Mouse (Mus musculus) spleen, postnatal 10 days (tissue): Measurements from ENCODE around the gene Dnajb13.
"Not testable (repeated sequence)": the region's sequence is repeated elsewhere in the genome, so short reads cannot be mapped to it uniquely, and the experiment has no call there.

Experiments used
- DNase-seq, 2 experiments: peaks; one replicate each; pipeline ENCODE4 v3.0.0; 2021 to 2022; ENCODE audit warnings: low spot score in 2 of 2

Dnajb13 gene

DNA sequence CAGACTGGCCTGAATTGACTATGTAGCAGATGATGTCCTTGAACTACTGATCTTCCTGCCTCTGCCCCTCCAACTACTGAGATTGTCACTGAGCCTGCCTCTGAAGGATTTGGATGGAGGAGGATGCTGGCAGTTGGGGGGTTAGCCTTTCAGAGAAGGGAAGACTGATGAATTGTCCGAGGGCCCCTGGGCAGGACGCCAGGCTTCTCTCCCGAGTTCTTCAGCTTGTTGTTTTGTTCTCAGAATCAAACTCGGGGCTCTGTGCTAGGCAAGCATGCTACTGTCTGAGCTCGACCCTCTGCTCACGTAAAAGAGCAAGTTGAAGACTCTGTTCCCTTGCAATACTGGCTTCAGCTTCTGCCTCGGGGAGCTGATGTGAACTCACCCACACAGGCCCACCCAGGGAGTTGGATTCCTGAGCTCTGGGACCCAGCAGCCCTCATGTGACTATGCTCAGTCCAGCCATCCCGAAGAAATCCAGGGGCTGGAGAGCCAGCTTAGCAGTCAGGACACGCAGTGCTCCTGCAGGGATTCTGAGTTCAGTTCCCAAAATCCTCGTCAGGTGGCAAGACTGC is 26.2 kb downstream of the Dnajb13 start:
- no peak for DNase-seq

- DNase-seq: no peak
These were observed 27.5 kb downstream of the Dnajb13 start for GRCm38 (mm10) chr7:100487301-100487700.

DNA sequence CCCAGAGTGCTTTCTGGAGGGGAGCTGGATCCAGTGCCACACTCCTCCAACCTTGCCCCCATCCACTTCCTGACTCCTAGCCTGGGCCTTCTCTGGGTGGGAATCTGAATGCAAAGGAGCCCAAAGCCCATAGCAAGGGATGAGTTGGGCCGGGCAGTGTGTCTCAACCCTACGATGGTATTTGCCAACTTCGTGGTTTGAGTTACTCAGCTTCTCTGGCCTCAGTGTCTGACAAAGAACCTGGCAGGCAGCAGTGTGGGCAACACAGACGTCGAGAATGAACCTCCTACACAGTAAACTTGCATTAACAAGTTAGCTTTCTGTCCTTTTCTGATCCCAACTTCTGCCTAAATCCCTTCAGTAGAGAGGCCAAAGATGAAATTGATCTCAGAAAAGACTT is 30.3 kb downstream of the Dnajb13 start:
- no peak for DNase-seq

DNA sequence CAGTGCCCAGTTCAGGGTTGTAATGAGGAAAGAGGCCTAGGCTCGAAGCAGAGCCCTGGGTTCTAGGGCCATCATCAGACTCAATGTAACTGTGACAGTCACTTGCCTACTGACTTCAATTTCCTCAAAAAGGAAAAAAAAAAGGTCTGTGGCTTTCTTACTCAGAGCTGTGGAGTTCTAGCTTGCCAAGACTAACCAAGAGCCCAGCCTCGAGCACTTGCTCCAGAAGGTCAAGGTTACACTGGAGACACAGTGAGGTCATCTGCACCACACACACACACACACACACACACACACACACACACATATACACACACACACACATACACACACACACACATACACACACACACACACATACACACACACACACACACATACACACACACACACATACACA is 32.7 kb downstream of the Dnajb13 start:
- not testable (repeated sequence) for DNase-seq

DNA sequence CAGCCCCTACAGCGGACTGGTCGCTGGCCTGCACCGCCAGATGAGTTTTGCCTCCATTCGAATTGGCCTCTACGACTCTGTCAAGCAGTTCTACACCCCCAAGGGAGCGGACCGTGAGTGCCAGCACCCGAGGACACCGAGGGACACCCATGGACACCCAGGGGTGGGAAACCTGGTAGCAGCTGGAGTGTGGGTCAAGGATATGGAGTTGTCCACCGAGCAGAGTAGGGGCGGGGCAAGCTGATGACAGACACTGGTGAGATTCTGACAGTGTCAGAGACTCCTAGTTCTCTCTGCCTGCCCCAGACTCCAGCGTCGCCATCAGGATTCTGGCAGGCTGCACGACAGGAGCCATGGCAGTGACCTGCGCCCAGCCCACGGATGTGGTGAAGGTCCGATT is 34.6 kb downstream of the Dnajb13 start:
- DNase-seq: no peak

GRCm38 (mm10) chr7:100479823-100480164 is 35.0 kb downstream of the Dnajb13 start:
- no peak for DNase-seq

DNA sequence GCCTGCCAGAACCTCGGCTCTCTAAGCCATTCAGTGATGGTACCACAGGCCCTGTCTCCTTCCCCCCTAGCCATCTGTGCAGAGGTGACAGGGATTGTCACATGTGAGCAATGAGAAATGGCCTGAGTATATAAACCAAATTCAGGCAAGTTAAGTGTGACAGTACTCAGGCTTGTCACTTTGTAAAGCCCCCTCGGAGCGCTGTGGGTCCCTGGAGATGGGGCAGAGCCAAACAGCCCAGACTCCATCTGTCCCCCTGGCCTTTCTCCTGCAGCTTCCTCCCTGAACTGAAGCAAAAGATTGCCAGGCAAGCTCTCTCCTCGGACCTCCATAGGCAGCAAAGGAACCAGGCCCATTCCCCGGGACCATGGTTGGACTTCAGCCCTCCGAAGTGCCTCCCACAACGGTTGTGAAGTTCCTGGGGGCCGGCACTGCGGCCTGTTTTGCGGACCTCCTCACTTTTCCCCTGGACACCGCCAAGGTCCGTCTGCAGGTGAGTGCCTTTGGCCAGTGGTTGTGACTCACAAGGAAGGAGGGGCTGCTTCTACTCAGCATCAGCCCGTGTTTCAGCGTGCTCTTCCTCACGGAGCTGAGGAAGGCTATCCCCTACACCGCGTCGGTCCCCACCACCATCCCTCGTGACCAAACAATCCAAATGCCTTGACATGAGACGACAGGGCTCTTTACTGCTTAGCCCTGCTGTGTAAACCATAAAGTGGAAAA is 35.5 kb downstream of the Dnajb13 start:
- DNase-seq: no peak

- DNase-seq: no peak
These were observed 40.1 kb downstream of the Dnajb13 start for GRCm38 (mm10) chr7:100474680-100475079.

GRCm38 (mm10) chr7:100473846-100474454 is 40.8 kb downstream of the Dnajb13 start:
- no peak for DNase-seq

GRCm38 (mm10) chr7:100472777-100473176 is 42.0 kb downstream of the Dnajb13 start, which contains the start of gene Ucp3:
Ucp3 (plus strand) TSS chr7:100472990.
- no peak for DNase-seq

DNA sequence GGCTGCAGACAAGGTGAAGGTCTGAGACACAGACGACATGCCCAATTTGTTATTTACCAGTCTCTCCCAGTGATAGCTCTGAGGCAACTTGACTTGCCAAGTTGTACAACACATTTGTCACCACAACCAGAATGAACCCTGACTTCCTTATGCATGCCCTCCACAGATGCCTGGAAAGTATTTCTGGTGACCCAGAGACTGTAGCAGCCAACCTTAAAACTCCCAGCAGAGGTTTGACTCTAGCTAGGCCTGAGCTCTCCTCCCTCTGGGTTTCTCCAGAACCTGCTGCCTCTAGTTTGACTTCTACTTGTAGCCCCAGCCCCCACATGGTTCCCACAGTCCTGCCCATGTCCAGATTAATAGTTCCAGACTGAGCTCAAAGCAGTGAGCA is 43.4 kb downstream of the Dnajb13 start:
- DNase-seq: no peak

- no peak for DNase-seq
These were observed 43.9 kb downstream of the Dnajb13 start for GRCm38 (mm10) chr7:100470796-100471406.

GRCm38 (mm10) chr7:100469502-100469901 is 45.3 kb downstream of the Dnajb13 start:
- peak in 1 of 2 experiments; percentile 34 for DNase-seq

DNA sequence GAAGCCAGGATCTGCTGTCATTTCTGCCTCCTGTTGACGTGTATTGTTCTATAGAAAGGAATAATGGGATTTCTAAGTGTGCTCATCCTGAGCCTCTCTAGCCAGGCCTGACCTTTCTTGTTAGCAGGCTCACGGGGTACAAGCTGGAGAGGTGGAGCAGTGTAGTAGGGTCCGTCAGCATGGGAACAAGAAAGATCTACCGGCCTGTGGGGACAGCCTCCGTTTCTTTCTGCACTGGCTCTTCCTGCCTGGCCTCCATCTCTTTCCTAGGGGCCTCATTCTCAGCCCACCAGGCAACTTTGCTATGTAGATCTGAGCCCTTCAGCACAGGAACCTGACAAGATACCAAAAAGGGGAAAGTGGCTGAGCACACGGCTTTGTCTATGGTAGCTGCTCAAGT is 46.0 kb downstream of the Dnajb13 start:
- DNase-seq: no peak

DNA sequence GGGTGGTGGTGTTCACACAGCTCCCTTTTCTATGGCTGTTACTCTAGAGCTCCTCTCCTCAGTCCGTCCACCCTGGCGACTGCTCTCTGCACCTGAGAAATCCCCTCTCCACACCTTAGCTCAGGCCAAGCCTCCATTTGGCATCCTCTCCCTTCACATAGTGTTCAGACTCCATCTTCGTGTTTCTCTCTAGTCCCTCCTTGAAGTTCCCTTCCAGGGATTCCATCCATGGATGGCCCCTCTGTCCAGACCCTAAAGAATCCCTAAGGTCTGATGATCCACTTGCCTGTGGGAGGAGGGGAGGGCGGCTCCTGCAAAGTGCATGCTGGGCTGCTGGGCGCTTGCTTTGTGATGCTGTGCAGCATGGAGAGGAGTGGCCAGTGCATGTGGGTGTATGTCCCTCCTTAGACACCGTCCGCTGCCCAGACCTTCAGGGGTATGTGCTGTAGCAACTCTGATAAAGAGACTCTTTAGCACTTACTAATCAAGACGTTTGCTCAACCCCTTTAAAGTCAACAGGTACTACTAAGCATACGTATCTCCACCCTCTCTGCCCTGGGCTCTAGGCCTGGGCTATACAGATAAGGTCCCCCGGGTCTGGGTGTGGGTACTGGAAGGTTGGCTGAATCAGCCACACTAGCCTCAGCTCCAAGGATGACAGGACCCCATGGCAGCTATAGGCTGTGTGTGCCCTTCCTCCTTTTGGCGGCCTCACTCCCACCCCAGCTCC is 47.8 kb downstream of the Dnajb13 start:
- peak; percentile 77 to 85 for DNase-seq

DNA sequence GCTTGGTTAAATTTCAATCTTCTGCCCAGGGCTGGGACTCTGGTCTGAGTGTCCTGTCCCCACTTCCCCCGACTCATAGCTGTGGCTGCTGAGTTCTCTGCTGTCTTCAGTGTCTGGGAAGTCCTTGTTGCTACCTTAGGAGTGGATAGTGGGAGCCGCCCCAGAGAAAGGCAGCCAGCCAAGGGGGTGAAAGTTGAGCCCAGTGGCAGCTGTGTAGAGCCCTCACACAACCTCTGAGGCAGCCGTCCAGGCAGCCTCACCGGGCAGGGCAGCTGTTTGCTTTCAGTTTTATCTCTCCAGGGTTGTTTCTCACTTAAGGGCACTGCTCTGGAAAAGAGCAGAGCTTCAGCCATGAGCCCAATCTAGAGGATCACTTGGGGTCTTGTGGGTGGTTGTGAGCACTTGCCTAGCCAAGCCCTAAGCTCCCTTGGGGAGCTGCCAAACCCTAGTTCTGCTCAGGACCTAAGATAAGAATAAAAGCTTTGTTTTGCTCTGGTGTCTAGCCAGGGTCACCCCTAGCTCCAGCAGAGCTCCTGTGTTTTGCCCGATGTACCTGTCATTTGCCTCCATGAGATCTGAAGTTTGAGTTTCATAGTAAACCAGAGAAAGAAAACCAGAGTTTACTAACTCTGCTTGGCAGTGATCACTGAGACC is 49.0 kb downstream of the Dnajb13 start:
- DNase-seq: peak; percentile 77 to 80

DNA sequence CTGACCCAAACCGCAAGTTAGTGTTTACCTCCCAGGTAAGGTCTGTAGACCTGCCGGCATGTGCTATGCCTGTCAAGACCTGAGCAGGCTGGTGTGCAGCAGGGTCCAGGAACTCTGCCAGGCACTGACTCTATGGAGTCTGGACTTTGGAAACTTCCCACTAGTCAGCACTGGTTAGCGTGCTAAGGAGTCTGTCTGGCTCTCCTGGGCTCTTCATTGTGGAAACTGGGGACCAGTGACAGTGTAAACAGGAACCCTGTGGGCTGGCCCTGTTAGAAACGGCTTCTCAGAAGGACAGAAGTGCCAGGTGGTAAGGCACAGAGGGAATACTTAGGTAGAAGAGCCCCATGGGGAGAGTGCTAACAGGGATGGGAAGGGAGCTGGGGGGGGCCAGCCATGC is 49.5 kb downstream of the Dnajb13 start:
- no peak for DNase-seq

DNA sequence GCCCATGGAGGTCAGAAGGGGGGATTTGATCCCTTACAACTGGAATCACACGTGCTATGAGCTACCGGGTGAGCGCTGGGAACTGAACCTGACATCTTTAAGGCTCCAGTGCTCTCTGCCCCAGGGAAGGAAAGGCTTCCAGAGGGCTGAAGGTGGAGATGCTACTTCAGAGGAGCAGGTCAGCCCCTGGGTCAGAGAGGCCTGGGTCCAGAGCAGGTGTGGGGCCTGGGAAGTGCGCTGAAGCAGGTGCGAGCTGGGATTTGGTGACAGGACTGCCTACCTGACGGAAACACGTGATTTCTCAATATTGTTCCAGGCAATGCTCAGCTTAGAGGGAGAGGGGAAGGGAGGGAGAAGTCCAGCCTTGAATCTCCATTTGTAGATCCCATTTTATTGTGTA is 50.5 kb downstream of the Dnajb13 start:
- peak in 1 of 2 experiments; percentile 36 for DNase-seq

DNA sequence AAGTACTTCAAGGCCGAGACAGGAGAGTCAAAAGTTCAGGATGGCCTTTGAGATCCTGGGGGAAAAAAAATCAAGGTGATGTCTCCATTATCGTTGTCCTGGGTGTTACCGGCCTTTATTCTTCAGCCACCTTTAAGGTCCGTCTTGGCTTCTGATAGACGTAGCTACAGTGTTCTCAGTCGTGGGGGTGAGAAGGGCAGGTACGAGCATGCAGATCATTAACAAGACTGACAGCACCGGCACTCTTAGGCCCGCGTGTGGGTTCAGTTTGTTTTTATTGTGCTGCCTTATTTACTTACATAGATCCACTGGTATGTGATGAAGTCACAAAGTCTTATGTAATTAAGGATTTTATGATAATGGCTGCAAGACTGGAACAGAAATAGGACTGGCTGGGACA is 51.0 kb downstream of the Dnajb13 start:
- DNase-seq: peak in 1 of 2 experiments; percentile 35

- DNase-seq: peak; percentile 64 to 76
These were observed 51.6 kb downstream of the Dnajb13 start for GRCm38 (mm10) chr7:100463194-100463593.

DNA sequence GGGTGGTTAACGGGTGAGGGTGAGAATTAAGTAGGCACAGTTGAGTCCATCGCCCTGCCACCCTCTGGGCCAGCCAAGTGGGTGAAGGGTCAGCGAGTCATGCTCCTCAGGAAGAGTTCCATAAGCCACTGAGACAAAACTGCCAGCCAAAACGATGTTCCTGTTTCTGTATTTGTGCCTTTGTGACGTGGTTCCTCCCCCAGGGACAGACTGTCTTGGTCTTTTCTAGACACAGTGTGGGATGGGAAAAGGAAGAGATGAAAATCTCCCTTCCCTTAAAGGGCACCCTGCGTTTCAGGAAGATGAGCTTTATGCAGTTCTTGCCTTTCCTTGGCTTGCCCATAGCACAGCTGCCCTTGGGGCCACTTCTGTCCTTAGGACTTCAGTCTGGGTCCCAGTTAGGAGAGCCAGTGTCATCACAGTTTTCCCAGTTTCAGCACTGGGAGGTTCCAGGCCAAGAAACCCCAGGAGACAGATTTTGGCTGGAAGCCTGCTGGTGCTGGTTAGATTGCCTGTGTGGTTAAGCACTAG is 53.1 kb downstream of the Dnajb13 start:
- no peak for DNase-seq
